14 mouse cellular contexts compared by ENCODE assay signal in the genomic region with DNA sequence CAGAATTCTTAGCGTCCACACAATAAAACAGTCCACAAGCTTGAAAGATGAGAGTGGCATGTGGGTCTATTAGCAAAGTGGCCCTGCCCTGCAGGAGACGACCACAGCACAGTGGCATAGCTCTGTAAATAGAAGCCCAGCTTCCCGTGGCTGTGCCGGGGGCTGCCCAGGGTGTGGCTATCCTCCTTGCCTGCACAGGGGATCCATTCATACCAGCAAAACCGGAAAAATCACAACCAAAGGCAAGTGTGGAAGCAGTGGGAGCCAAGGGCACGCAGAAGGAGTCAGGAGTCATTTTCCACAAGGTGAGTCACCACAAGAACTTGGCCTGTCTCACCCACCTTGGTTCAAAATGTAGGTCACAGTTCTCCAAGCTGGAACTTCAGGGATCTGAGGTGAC. TPM values are rescaled to one million over a fixed set of nuclear protein-coding genes. Genes with fewer than 3 reads are reported as not detected.
DNase-seq lines count a peak whose midpoint lies in the region; ATAC-seq and TF ChIP-seq lines count a peak whose summit lies in the region.
"Had no signal": no experiment of that assay in that cellular context is flagged by ENCODE, and none has a peak within 500 bp of the region (broad histone marks: within the 10 kb centered on the region; RNA-seq: fewer than 3 reads in every experiment).

No protein-coding gene starts in this region.

- no peak overlapping the region for H3K4me2 ChIP-seq in kidney, postnatal 0 days (ENCODE audit: low read length)
- H3K4me2 ChIP-seq: forebrain, embryonic 13.5 days; liver, embryonic 11.5 days had no signal

- no peaks in the 10 kb centered on the region for H3K9me3 ChIP-seq in kidney, postnatal 0 days (replicated peaks; ENCODE audit: low read length)
- H3K9me3 ChIP-seq: forebrain, embryonic 13.5 days; hindbrain, embryonic 10.5 days had no signal

- peak; percentile 10 to 34 for DNase-seq in adrenal gland, postnatal 36 days
- DNase-seq in adrenal gland, postnatal 4 days (ENCODE audit: low spot score in 2 of 2): no peak
- DNase-seq in lung, adult 18-20 months: peak; percentile 48 to 70
- DNase-seq in lung, adult 2 months: no peak
- no peak for DNase-seq in kidney, postnatal 0 days (ENCODE audit: low spot score)
- DNase-seq in spleen, postnatal 14 days (ENCODE audit: low spot score in 2 of 2): no peak
- DNase-seq in gastrocnemius, adult 2 months: no peak
- DNase-seq: gastrocnemius, postnatal 36 days; layer of hippocampus, adult 9-11 months; right cerebral cortex, postnatal 4 days had no signal

- no peak overlapping the region for H3K9ac ChIP-seq in kidney, postnatal 0 days (ENCODE audit: low read depth, low read length)
- H3K9ac ChIP-seq: forebrain, embryonic 13.5 days had no signal

- no peak for ATAC-seq in kidney, postnatal 0 days (replicated peaks; ENCODE audit: low FRiP score, low read depth)
- ATAC-seq: forebrain, embryonic 13.5 days had no signal

- H3K27me3 ChIP-seq in kidney, postnatal 0 days (ENCODE audit: insufficient read depth, low read length): no peaks in the 10 kb centered on the region
- H3K27me3 ChIP-seq in small intestine, adult 2 months (ENCODE audit: control insufficient read depth, insufficient read depth, low read length): no peaks in the 10 kb centered on the region
- H3K27me3 ChIP-seq: forebrain, embryonic 13.5 days had no signal

- no peak overlapping the region for H3K4me3 ChIP-seq in lung, adult 2 months (replicated peaks; ENCODE audit: extremely low read depth, low read depth, low read length)
- H3K4me3 ChIP-seq in kidney, postnatal 0 days (replicated peaks; ENCODE audit: low read depth, low read length): no peak overlapping the region
- no peak overlapping the region for H3K4me3 ChIP-seq in small intestine, adult 2 months (ENCODE audit: low read depth, low read length)
- no peak overlapping the region for H3K4me3 ChIP-seq in gastrocnemius, adult 2 months
- H3K4me3 ChIP-seq: forebrain, embryonic 13.5 days; hindbrain, embryonic 10.5 days had no signal

- WGBS in lung, adult 2 months: 42% methylated on average over 6 of the region's 6 CpGs
- WGBS in kidney, postnatal 0 days: 33% methylated on average over 6 of the region's 6 CpGs
- WGBS in small intestine, adult 2 months: 26% methylated on average over 6 of the region's 6 CpGs

- intact Hi-C loops in gastrocnemius, adult 2 months (cut with DNase I): no loop called here

- H3K27ac ChIP-seq in kidney, postnatal 0 days: peak overlapping the region; percentile 39
- H3K27ac ChIP-seq in small intestine, adult 2 months (ENCODE audit: insufficient read depth, low read depth, low read length): peak overlapping the region; percentile 86
- no peak overlapping the region for H3K27ac ChIP-seq in gastrocnemius, adult 2 months
- H3K27ac ChIP-seq: forebrain, embryonic 13.5 days; hindbrain, embryonic 10.5 days had no signal

- no peak for TF ChIP-seq CTCF in lung, adult 2 months (IDR thresholded peaks at IDR 0.05; ENCODE audit: insufficient read depth, low read length)
- TF ChIP-seq CTCF in kidney, postnatal 0 days (IDR thresholded peaks at IDR 0.05; ENCODE audit: low read depth): no peak
- no peak for TF ChIP-seq CTCF in small intestine, adult 2 months (IDR thresholded peaks at IDR 0.05; ENCODE audit: extremely low read depth, insufficient read length, insufficient replicate concordance, low read depth, low read length)
- TF ChIP-seq CTCF in gastrocnemius, adult 2 months (IDR thresholded peaks at IDR 0.05): no peak

- H3K36me3 ChIP-seq in kidney, postnatal 0 days (ENCODE audit: insufficient read depth, low read length): no peaks in the 10 kb centered on the region
- H3K36me3 ChIP-seq in small intestine, adult 2 months (ENCODE audit: control insufficient read depth, insufficient read depth, low read length): peaks cover 15% of the 10 kb centered on the region
- H3K36me3 ChIP-seq: hindbrain, embryonic 10.5 days had no signal

- H3K4me1 ChIP-seq in lung, adult 2 months (ENCODE audit: control insufficient read depth, insufficient read depth, low read length): peaks cover 7% of the 10 kb centered on the region
- peaks cover 23% of the 10 kb centered on the region for H3K4me1 ChIP-seq in kidney, postnatal 0 days (replicated peaks; ENCODE audit: insufficient read depth, low read length)
- H3K4me1 ChIP-seq in small intestine, adult 2 months (ENCODE audit: control insufficient read depth, insufficient read depth, insufficient read length, low read length): peaks cover 53% of the 10 kb centered on the region

- no peak for TF ChIP-seq POLR2A in lung, adult 2 months (IDR thresholded peaks at IDR 0.05; ENCODE audit: borderline replicate concordance, extremely low read depth, low read depth, low read length)
- TF ChIP-seq POLR2A in small intestine, adult 2 months (IDR thresholded peaks at IDR 0.05; ENCODE audit: low read depth, low read length): no peak

RNA-seq across cellular contexts. Expression of gene Baiap2l1, which starts 39.6 kb away (rescaled TPM):
- 10 to 100 TPM in 1 of 2 experiments, 1 to 10 TPM in 1; 8.9 to 15.2 TPM for total RNA-seq in adrenal gland, postnatal 36 days (2021)
- 1 to 10 TPM; 6.3 to 8.0 TPM for total RNA-seq in adrenal gland, postnatal 4 days (2021)
- 20.4 and 22.6 TPM in 2 replicates for polyA plus RNA-seq in lung, adult 2 months (2012; rRNA removed)
- polyA plus RNA-seq in kidney, postnatal 0 days (2015; fragmentation: Nextera tagmentation; extraction: Ambion mirVana): 14.0 and 14.9 TPM in 2 replicates
- 31.3 and 49.1 TPM in 2 replicates for polyA plus RNA-seq in small intestine, adult 2 months (2012; rRNA removed)
- under 1 TPM; 0.13 to 0.53 TPM for total RNA-seq in gastrocnemius, adult 2 months (2021)

Comparison
In these comparisons a context has a peak if more than half of its experiments do, and no peak if none do; other contexts are left out.
1. DNase-seq: peak in adrenal gland, postnatal 36 days (2 of 2) and lung, adult 18-20 months (2 of 2); none in adrenal gland, postnatal 4 days (0 of 2), lung, adult 2 months (single experiment), kidney, postnatal 0 days (single experiment), spleen, postnatal 14 days (0 of 2) and gastrocnemius, adult 2 months (single experiment).
2. RNA of gene Baiap2l1, which starts 39.6 kb away (total RNA-seq): 8.9 to 15.2 TPM in adrenal gland, postnatal 36 days and 6.3 to 8.0 TPM in adrenal gland, postnatal 4 days; 0.13 to 0.53 TPM in gastrocnemius, adult 2 months; every median in the first group is over 4 times any median in the second.